Mouse (Mus musculus) bone marrow macrophage, adult 2 months (primary cell): ENCODE results near the gene Slc27a5.

ENCODE experiments used
- CTCF ChIP-seq: IDR thresholded peaks from 2 replicates; pipeline ENCODE4 v1.5.1; 2012; ENCODE audit warnings: low read depth, mild to moderate bottlenecking, low read length, moderate library complexity
- POLR2A ChIP-seq: IDR thresholded peaks from 2 replicates; pipeline ENCODE4 v1.6.1; 2012; ENCODE audit warnings: mild to moderate bottlenecking, low read depth, low read length, borderline replicate concordance

DNA sequence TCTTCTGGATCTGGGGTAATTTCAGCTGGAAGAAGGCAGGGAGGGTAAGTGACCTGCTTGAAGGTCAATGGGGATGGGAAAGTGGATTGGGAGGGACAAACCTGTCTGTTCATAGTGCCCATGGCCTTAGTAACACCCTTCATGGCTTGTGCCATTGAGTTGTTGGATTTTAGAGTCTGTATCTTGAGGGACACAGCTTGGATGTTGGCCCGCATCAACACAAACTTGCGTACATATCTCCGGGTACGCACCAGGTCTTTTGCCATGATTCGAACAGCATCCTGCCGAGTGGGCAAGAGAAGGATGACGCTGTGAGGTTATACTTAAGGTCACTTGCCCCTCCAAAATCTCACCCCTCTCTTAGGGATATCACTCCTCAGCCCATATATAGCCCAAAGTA is 34.5 kb upstream of the Slc27a5 start:
- TF ChIP-seq POLR2A (no peak), CTCF (no peak)
